Mouse (Mus musculus) ES-E14 (cell line): ENCODE measurements around the gene Gm1140. TPM values are rescaled to one million over a fixed set of nuclear protein-coding genes. Genes with fewer than 3 reads are reported as not detected.
"Not testable (repeated sequence)": the region's sequence is repeated elsewhere in the genome, so short reads cannot be mapped to it uniquely, and the experiment has no call there.

Experiments used
- DNase-seq: peaks from one replicate; pipeline ENCODE4 v3.0.0-alpha.2; 2013; ENCODE audit warnings: low read depth, low spot score
- H3K27ac ChIP-seq: 2 replicates; pipeline ENCODE4 v1.5.1; 2012; ENCODE audit warnings: low read depth, mild to moderate bottlenecking, low read length, moderate library complexity, mixed read lengths; ENCODE audit not compliant: poor library complexity, insufficient read depth, severe bottlenecking
- H3K36me3 ChIP-seq: 2 replicates; pipeline ENCODE4 v1.6.1; 2012; ENCODE audit warnings: mild to moderate bottlenecking, low read length, moderate library complexity, mixed read lengths; ENCODE audit not compliant: control insufficient read depth, poor library complexity, insufficient read depth, severe bottlenecking
- H3K4me1 ChIP-seq, 2 experiments: fragments of 150-350 bp in 1 of 2; sonication (generic) in 1 of 2; 2 replicates each; pipeline ENCODE4 v1.6.1; 2012; ENCODE audit warnings: low read length in 2 of 2, mild to moderate bottlenecking in 1 of 2, mixed read lengths in 1 of 2; ENCODE audit not compliant: control insufficient read depth in 2 of 2, insufficient read depth in 2 of 2, poor library complexity in 1 of 2
- H3K4me3 ChIP-seq, 2 experiments: fragments of 150-350 bp in 1 of 2; sonication (generic) in 1 of 2; 2 replicates each; pipeline ENCODE4 v1.5.1; 2012; ENCODE audit warnings: low read length in 2 of 2, low read depth in 1 of 2, mild to moderate bottlenecking in 1 of 2, mixed read lengths in 1 of 2; ENCODE audit not compliant: insufficient read depth in 1 of 2, poor library complexity in 1 of 2, severe bottlenecking in 1 of 2
- H3K9ac ChIP-seq: 2 replicates; pipeline ENCODE4 v1.6.1; 2012; ENCODE audit warnings: low read depth, mild to moderate bottlenecking, low read length, mixed read lengths; ENCODE audit not compliant: poor library complexity, insufficient read depth, severe bottlenecking
- H3K9me3 ChIP-seq: fragments of 150-350 bp; sonication (generic); 2 replicates; pipeline ENCODE4 v1.6.1; 2012; ENCODE audit warnings: low read depth, mild to moderate bottlenecking, low read length; ENCODE audit not compliant: control insufficient read depth, insufficient read depth
- in situ Hi-C, 2 experiments: fragments of 600-800 bp; cut with MboI; formaldehyde crosslinking; loops; one replicate each; pipeline ENCODE4 v1.15.1; 2025; ENCODE audit warnings: low sequenced_read_pairs in 2 of 2, inconsistent platforms in 1 of 2; ENCODE audit not compliant: unreplicated experiment in 2 of 2
- total RNA-seq: library from RNA; depleted of rRNA; stranded (reverse); fragments of 300-350 nt; gene quantifications from 2 replicates; pipeline ENCODE4 v1.2.3, GENCODE M21; 2012; rRNA removed

Gm1140 gene
- total RNA-seq, result not detected in 2 replicates

DNA sequence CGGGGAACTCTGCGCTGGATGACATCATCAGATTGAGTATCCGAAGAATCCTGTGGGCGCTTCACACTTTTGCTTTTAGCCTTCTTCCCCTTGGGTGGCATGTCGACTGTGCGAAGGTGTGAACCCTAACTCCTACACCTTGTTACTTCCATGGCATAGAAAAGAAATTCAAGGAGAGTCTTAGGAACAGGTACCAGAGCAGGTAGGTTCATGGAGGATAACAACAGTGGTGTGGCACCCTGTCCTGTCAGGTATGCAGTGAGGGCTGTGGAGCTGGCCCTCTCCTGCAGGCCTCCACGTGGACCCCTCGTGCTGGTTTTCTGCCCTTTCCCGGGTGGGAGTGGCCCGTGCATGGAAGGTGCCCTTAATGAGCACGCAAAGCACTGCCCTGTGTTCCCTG is at the start of gene Gm1140:
Gm1140 (minus strand) TSS at position 101 of the 400 bp plus-strand sequence.
- H3K9ac ChIP-seq, H3K4me3 ChIP-seq, in situ Hi-C loops, H3K27ac ChIP-seq, H3K4me1 ChIP-seq, H3K36me3 ChIP-seq, H3K9me3 ChIP-seq, DNase-seq: not testable (repeated sequence)

- H3K27ac ChIP-seq, in situ Hi-C loops, DNase-seq, H3K9ac ChIP-seq, H3K9me3 ChIP-seq, H3K36me3 ChIP-seq, H3K4me1 ChIP-seq, H3K4me3 ChIP-seq: not testable (repeated sequence)
Measured at GRCm38 (mm10) chrX:67695398-67695797, 2.0 kb upstream of the Gm1140 start, which contains the start of gene Gm14692. TSS of gene Gm14692 (plus strand) at chrX:67695698.

Other genes starting within 250 kb of the Gm1140 start
- not detected in 2 replicates for gene Gm14692, start 2.1 kb upstream of the Gm1140 start, total RNA-seq
- not detected in 2 replicates for gene 4933436I01Rik, start 227.9 kb upstream of the Gm1140 start, total RNA-seq